Mouse (Mus musculus): ENCODE results near the gene Frmd4b. TPM values are rescaled to one million over a fixed set of nuclear protein-coding genes. Genes with fewer than 3 reads are reported as not detected.

Gene Frmd4b
- polyA plus RNA-seq, 1 experiment, result 8.2 TPM

DNA sequence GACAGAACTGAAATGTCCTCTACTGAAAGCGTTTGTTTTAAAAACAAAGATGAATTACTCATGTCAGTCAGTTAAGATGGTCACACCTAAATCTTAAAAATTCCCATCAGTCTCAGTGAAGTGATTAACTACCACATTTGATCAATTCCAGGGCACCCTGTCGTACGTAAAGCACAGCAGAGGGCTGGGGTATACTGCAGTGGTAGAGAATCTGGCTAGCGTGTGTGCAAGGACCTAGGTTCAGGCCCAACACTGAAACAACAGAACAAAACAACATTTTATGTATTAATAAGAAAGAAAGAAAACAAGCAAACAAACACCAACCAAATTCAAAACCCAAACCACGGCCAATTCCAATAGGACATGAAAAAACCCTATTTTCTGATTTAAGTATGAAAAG lies 331.0 kb downstream of the Frmd4b start:
- DNase-seq, result no peak
- WGBS, result 98% methylated on average over 5 of the region's 5 CpGs
- H3K36me3 ChIP-seq (ENCODE audit: control insufficient read depth, insufficient read depth, low read length), result no peaks in the 10 kb centered on the region
- TF ChIP-seq CTCF (IDR thresholded peaks at IDR 0.05; ENCODE audit: borderline replicate concordance, control insufficient read depth, extremely low read depth, insufficient read depth, low read length, poor library complexity) (no peak), POLR2A (IDR thresholded peaks at IDR 0.05; ENCODE audit: control insufficient read depth, extremely low read depth, insufficient read depth, low read length, poor library complexity) (no peak)
- H3K4me1 ChIP-seq (replicated peaks; ENCODE audit: control insufficient read depth, insufficient read depth, low read length), result no peaks in the 10 kb centered on the region
- no peak overlapping the region for H3K4me3 ChIP-seq (ENCODE audit: control insufficient read depth, insufficient read depth, low read length)
- H3K27ac ChIP-seq (ENCODE audit: control insufficient read depth, insufficient read depth, low read length), result no peak overlapping the region
- no peaks in the 10 kb centered on the region for H3K27me3 ChIP-seq (ENCODE audit: control insufficient read depth, insufficient read depth, low read length)

DNA sequence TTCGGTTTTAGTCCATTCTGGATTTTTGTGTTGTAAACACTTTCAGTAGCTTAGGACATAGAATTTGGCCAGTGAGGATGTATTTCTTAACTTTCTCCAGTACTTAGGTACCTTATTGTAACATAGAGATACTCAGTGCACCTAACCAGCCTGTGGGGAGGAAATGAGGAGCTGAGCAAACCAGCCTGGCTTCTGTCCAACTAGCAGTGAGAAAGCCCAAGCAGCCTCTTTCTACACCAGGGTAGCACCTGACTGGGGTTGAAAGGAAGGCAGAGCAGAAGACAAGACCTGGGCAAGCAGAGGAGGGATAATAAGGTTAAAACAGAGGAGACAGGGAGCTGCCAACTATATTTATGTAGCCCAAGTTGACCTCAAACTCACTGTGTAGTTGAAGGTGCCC lies 333.7 kb downstream of the Frmd4b start:
- no peaks in the 10 kb centered on the region for H3K27me3 ChIP-seq (ENCODE audit: control insufficient read depth, insufficient read depth, low read length)
- no peak for DNase-seq
- H3K4me3 ChIP-seq (ENCODE audit: control insufficient read depth, insufficient read depth, low read length), result no peak overlapping the region
- no peaks in the 10 kb centered on the region for H3K36me3 ChIP-seq (ENCODE audit: control insufficient read depth, insufficient read depth, low read length)
- TF ChIP-seq CTCF (IDR thresholded peaks at IDR 0.05; ENCODE audit: borderline replicate concordance, control insufficient read depth, extremely low read depth, insufficient read depth, low read length, poor library complexity) (no peak), POLR2A (IDR thresholded peaks at IDR 0.05; ENCODE audit: control insufficient read depth, extremely low read depth, insufficient read depth, low read length, poor library complexity) (no peak)
- no peaks in the 10 kb centered on the region for H3K4me1 ChIP-seq (replicated peaks; ENCODE audit: control insufficient read depth, insufficient read depth, low read length)
- WGBS, result 100% methylated on average over 1 of the region's 1 CpGs
- no peak overlapping the region for H3K27ac ChIP-seq (ENCODE audit: control insufficient read depth, insufficient read depth, low read length)

DNA sequence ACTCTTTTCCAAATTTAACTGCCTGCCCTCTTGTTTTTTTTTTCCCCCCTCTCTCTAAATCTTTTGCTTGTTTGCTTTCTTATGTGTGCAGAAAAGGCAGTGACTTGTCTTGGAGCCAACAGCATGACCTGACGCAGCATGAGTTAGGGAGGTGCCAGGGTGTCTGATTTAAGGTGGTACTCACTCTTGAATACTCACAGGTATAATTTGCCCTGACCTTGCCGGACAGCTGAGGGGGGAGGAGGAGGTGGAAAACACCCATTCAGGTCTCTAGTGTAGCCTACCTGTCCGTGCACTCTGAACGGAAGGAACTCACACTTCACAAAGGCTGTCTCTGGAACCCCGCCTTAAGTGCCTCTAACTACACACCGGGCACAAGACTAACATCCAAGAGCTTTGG lies 338.5 kb downstream of the Frmd4b start:
- Histone ChIP-seq H3K27ac (ENCODE audit: control insufficient read depth, insufficient read depth, low read length) (no peak overlapping the region), H3K4me1 (replicated peaks; ENCODE audit: control insufficient read depth, insufficient read depth, low read length) (peaks cover 15% of the 10 kb centered on the region), H3K27me3 (ENCODE audit: control insufficient read depth, insufficient read depth, low read length) (no peaks in the 10 kb centered on the region), H3K4me3 (ENCODE audit: control insufficient read depth, insufficient read depth, low read length) (no peak overlapping the region), H3K36me3 (ENCODE audit: control insufficient read depth, insufficient read depth, low read length) (no peaks in the 10 kb centered on the region)
- no peak for DNase-seq
- WGBS, result 93% methylated on average over 6 of the region's 6 CpGs
- TF ChIP-seq CTCF (IDR thresholded peaks at IDR 0.05; ENCODE audit: borderline replicate concordance, control insufficient read depth, extremely low read depth, insufficient read depth, low read length, poor library complexity), result no peak
- no peak for TF ChIP-seq POLR2A (IDR thresholded peaks at IDR 0.05; ENCODE audit: control insufficient read depth, extremely low read depth, insufficient read depth, low read length, poor library complexity)

DNA sequence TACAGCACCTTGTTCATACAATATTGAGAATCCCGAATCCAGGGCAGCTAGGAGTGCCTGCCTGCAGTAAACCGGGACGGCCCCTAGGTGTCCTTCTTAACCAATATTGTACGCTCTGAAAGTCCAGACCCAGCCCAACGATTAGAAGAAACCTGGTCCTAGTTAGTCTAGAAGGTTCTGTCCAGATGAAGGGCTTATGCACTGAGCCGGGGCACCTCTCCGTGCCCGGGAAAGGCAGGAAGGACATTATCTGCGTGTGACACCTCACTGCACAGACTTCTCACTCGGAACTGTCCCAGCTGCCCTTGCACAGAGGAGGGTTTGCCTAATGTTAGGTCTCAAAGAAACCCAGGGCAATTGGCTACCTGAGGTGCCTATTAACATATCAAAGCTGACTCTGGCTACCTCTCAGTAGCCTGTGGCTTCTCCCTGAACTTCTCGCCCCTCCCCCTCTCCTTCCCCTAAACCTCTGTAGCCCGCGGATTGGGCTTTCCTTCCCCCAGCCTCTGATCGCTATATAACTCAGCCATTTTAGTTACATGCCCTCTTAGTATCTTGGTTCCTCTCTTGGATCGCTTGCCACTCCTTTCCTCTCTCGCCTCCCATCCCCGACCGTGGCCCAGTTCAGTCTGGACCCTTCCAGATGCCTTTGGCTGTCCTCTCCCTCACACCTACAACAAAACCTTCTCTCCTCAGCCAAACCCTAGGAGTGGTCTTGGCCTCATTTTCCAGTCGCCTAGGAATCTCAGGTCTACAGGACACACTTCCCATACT lies 339.1 kb downstream of the Frmd4b start:
- 9% methylated on average over 19 of the region's 19 CpGs for WGBS
- Histone ChIP-seq H3K4me1 (replicated peaks; ENCODE audit: control insufficient read depth, insufficient read depth, low read length) (peaks cover 15% of the 10 kb centered on the region), H3K4me3 (ENCODE audit: control insufficient read depth, insufficient read depth, low read length) (peak overlapping the region; percentile 50), H3K36me3 (ENCODE audit: control insufficient read depth, insufficient read depth, low read length) (no peaks in the 10 kb centered on the region), H3K27ac (ENCODE audit: control insufficient read depth, insufficient read depth, low read length) (no peak overlapping the region), H3K27me3 (ENCODE audit: control insufficient read depth, insufficient read depth, low read length) (no peaks in the 10 kb centered on the region)
- DNase-seq, result peak; percentile 76
- no peak for TF ChIP-seq CTCF (IDR thresholded peaks at IDR 0.05; ENCODE audit: borderline replicate concordance, control insufficient read depth, extremely low read depth, insufficient read depth, low read length, poor library complexity)
- TF ChIP-seq POLR2A (IDR thresholded peaks at IDR 0.05; ENCODE audit: control insufficient read depth, extremely low read depth, insufficient read depth, low read length, poor library complexity), result no peak

DNA sequence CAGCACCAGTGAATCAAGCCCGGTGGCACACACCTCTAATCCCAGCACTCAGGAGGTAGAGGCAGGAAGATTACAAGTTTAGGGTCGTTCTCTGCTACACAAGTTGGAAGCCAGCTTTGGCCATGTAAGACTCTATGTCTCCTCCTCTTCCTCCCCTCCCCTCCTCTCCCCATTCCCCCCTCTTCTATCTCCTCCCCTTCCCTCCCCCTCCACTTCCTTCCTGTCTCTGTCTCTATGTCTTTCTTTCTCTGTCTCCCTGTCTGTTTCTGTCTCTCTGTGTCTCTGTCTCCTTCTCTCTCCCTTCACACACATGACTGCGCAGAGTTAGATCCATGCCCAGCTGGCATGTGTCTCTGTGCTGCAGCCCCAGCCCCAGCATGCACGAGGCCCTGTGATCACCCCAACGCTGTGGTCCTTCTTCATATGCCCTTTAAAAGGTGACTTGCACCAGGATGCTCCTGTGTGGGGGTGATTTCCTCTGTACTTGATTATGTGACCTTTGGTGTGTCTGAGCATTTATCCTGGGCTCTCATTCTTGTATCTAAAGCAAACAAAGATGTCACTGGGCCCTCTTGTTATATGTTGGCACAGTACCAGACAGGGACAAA lies 340.3 kb downstream of the Frmd4b start:
- 48% methylated on average over 5 of the region's 5 CpGs for WGBS
- no peaks in the 10 kb centered on the region for H3K36me3 ChIP-seq (ENCODE audit: control insufficient read depth, insufficient read depth, low read length)
- DNase-seq, result peak; percentile 14
- H3K4me1 ChIP-seq (replicated peaks; ENCODE audit: control insufficient read depth, insufficient read depth, low read length), result peaks cover 15% of the 10 kb centered on the region
- peak overlapping the region; percentile 6; the same call in 1 of the 2 replicates for H3K4me3 ChIP-seq (ENCODE audit: control insufficient read depth, insufficient read depth, low read length)
- H3K27me3 ChIP-seq (ENCODE audit: control insufficient read depth, insufficient read depth, low read length), result no peaks in the 10 kb centered on the region
- TF ChIP-seq CTCF (IDR thresholded peaks at IDR 0.05; ENCODE audit: borderline replicate concordance, control insufficient read depth, extremely low read depth, insufficient read depth, low read length, poor library complexity) (no peak), POLR2A (IDR thresholded peaks at IDR 0.05; ENCODE audit: control insufficient read depth, extremely low read depth, insufficient read depth, low read length, poor library complexity) (no peak)
- peak overlapping the region; percentile 79 for H3K27ac ChIP-seq (ENCODE audit: control insufficient read depth, insufficient read depth, low read length)

DNA sequence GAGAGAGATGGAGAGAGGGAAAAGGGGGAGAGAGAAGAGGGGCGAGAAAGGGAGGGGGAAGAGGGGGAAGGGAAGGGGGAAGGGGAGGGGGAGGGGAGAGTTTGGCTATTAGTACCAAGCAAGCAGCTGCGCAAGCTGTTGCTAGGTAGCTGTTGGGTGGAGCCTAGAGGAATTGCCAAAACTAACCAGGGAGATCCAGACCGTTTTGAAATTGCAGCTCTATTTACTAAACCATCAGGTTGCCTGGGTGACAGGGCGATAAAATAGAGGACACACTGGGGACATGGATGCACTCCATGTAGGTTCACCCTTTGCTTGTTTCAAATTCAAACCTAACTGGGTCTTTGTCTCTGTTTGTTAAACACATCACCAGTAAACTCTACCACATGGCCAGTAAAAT lies 341.0 kb downstream of the Frmd4b start:
- 87% methylated on average over 4 of the region's 4 CpGs for WGBS
- Histone ChIP-seq H3K27me3 (ENCODE audit: control insufficient read depth, insufficient read depth, low read length) (no peaks in the 10 kb centered on the region), H3K36me3 (ENCODE audit: control insufficient read depth, insufficient read depth, low read length) (no peaks in the 10 kb centered on the region), H3K4me3 (ENCODE audit: control insufficient read depth, insufficient read depth, low read length) (no peak overlapping the region), H3K4me1 (replicated peaks; ENCODE audit: control insufficient read depth, insufficient read depth, low read length) (peaks cover 15% of the 10 kb centered on the region), H3K27ac (ENCODE audit: control insufficient read depth, insufficient read depth, low read length) (no peak overlapping the region)
- DNase-seq, result no peak
- TF ChIP-seq CTCF (IDR thresholded peaks at IDR 0.05; ENCODE audit: borderline replicate concordance, control insufficient read depth, extremely low read depth, insufficient read depth, low read length, poor library complexity), result no peak
- no peak for TF ChIP-seq POLR2A (IDR thresholded peaks at IDR 0.05; ENCODE audit: control insufficient read depth, extremely low read depth, insufficient read depth, low read length, poor library complexity)

All from thymus, adult 2 months (tissue).